Mouse (Mus musculus): ENCODE measurements at regions not wholly inside any gene's neighbourhood (a gene's known extent, or its start where the extent isn't known, plus 50 kb on each side); places are given as distances from the start of the nearest gene placed in this dataset.
"Not testable (repeated sequence)": the region's sequence is repeated elsewhere in the genome, so short reads cannot be mapped to it uniquely, and the experiment has no call there.

DNA sequence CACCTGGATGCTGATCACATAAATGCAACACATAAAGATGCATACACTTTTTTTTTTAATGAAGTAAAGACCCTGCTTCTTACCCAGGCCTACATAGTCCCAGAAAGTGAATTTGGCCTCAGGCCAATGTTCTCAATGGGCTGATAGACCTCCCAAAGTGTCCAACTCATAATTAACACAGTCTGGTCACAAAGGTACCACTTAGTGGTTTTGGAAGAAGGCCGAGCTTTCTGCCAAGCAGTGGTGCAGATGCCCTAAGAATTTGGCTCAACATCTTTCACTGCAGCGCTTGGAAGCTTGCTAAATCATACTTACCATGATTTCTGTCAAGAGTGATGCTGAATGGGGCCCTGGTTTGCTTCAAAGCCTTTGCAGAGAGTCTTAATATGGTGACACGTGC lies 706.4 kb upstream of the Rag2 start:
- DNase-seq (ENCODE audit: low spot score) = no peak

DNA sequence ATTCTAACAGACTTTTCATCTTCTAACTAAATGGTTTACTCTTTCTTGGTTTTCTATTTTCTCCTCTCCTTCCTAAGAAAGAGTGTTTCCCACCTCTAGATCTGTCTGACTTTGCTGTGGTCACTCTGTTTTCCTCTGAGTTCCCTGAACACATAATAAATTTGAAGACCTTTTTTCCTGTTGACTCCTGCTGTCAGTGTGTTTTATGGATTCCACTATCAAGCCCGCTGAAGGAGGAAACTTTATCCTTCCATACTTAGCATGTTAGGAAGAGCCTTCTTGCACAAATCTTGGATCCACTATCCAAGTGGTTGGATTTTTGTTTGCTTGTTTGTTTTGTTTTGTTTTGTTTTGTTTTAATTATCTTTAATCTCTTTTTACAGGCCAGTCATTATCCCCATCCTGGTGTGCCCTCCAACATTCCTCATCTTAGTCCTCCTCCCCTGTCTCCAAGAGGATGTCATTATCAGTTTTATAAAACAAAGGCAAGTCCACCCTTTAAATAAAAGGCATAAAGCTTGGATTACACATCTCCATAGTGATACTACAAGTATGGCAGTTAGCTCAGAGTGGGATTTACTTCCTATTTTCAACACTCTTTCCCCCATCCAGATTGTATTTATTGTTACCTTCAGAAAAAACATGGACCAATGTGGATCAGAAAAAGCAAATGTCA lies 704.8 kb upstream of the Rag2 start:
- no peak for DNase-seq (ENCODE audit: low spot score)

DNA sequence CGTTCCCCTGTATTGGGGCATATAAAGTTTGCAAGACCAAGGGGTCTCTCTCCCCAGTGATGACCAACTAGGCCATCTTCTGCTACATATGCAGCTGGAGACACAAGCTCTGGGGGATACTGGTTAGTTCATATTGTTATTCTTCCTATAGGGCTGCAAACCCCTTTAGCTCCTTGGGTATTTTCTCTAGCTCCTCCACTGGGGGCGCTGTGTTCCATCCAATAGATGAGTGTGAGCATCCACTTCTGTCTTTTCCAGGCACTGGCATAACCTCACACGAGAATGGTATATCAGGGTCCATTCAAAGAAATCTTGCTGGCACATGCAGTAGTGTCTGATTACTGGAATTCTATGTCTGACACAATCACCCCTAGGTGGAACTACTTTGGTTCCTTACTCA lies 675.9 kb upstream of the Rag2 start:
- not testable (repeated sequence) for DNase-seq (ENCODE audit: low spot score)

DNA sequence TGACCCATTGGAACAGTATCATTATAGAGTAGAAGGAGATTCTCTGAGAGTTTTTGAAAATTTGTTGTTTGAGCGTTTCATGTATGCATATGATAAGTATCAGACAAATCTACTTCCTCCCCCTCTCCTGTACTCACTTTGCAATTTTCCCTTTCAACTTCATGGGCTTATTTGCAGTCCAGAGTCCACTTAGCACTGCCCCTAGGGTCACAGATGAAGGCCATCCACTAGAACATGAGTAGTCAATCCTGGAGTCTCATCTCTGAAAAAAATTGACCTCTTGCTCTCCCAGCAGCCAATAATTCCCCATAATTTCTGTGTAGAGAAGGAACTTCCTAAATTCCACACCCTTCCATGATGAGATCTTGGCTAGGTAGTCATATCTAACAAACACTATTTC lies 665.1 kb upstream of the Rag2 start:
- no peak for DNase-seq (ENCODE audit: low spot score)

DNA sequence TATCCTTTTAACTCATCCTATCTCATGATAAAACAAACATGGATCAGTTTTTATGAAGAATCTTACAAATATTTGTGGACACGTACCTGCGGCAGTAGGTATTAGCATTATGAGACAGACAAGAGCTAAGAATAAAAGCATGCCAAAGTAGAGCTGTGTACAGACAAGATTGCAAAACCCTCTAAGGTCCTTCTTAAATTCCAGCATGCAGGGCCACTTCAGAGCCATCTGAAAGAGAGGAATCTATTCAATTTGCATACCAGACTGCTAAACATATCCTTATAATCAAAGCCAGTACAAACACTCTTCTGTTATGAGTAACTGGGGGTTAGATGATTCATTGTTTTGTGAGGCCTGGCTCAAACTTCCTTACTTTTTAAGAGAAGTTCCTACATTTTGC lies 659.9 kb upstream of the Rag2 start:
- DNase-seq (ENCODE audit: low spot score) = no peak

DNA sequence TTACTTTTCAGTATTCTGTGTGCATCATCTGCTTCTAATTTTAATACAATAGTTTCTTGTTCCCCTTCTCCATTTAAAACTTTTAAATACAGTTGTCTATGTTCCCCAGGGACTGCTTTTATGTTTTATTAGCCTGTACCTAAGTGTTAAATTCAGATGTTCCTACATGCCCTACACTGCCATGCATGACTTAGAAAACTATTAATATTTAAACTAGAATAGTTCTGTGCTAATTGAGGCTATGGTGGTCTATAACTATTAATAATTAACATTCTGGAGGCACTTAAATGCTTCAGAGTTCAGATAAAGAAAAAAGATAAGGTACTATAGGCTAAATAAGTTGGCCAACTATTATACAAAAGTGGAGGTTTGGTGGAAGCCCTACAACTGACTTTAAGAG lies 647.3 kb upstream of the Rag2 start:
- DNase-seq (ENCODE audit: low spot score) = no peak

DNA sequence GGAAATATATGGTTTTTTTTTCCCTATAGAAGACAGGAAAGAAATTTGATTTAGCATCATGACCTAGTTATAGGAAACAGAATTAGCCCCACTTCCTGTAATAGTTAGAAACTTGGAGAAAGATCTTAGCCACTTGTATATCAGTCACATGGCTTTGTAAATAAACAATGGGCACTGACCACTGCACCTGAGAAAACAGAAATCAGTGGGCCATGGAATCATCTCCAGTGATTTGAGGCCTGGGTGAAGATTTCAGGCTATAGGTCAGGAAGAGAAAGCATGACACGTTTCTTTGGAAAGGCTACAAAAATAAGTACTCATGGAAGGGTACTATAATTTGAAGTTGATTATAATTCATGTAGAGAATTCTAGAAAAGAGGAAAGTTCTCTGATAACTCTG lies 642.2 kb upstream of the Rag2 start:
- no peak for DNase-seq (ENCODE audit: low spot score)

DNA sequence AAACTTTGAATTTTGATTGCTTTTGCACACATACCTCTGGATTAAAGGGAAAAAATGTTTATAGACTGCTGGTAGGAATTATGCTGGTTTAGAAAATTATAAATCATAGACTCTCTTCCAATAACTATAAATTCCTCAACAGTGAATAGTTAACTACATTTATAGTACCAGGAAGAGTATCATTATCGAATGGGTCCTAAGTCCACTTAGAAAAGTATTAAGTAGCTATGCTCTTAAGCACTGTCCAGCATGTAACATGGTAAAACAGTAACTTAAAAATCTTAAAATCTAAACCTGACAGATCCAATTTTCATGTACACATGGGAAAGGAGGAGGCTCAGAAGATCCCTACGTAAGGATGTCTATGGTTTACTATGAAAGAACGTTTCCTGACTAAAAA lies 609.2 kb upstream of the Rag2 start:
- no peak for DNase-seq (ENCODE audit: low spot score)

DNA sequence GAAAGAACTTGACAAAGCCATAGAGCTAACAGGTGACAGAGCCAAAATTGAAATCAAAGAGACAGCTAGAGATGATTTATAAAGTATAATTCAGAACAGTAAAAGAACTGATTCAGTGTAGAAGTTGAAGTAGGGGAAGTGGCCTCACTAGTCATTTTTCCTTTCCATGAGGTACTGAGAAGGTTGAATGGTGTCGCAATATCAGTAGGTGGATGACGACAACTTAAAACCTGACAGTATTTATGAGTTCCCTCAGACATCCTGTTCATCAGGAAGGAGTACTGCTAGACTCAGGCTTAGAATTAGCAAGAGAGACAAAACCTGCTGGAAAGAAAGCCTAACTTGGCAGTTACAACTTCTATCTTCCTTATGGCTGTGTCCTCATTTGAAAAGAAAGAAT lies 605.1 kb upstream of the Rag2 start:
- DNase-seq (ENCODE audit: low spot score) = no peak

DNA sequence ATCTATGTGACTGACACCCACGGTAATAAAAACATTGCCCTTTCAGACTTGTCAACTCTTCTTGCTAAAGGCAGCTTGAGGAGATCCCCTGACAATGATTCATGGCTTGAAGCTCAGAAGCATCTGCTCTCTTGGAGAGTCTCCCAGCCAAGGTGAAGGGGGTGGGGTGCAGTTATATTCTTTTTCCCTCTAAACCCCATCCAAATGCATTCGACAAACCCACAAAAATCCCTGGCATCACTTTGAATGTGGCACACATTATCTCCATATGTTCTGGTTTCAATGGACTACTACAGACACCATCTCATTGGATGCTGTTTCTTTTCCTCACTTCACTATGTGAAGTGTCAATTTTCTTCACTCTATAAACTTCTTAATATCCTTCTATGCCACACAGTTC lies 603.0 kb upstream of the Rag2 start:
- DNase-seq (ENCODE audit: low spot score) = no peak

DNA sequence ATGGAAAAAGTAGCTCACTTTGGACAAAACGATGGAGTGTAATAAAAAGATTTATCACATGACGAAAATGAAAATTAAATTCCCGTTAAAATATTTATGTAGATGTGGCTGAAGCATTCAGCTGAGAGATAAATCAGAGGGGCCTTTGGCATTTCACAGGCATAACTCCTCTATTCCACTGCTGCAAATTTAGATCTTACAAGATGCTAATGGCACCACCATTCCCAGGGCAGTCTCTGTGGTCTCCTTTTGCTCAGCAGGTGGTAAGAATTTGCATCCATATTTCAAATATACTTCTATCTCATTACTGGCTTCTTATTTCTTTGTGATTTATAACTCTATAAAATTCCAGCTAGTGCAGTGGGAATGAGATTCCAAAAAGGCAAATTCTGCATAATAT lies 581.5 kb upstream of the Rag2 start:
- no peak for DNase-seq (ENCODE audit: low spot score)

DNA sequence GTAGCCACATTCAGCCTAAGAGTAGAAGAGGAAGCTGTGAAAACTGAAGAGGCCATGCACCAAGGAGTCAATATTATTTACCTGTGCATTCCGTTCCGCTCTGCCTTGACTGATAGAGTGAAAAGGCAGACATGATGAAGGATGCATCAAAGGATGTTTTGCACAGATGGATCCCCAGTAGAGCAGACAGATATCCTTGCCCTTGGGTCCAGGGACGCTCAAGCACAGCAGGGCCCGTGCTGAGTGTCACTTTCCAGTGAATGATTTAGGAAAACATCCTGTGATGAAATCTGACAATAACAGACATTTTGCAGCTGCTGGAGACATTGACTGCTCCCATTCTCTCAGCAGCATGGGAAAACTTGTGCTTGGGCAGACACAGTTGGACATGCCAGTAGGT lies 561.6 kb upstream of the Rag2 start:
- DNase-seq (ENCODE audit: low spot score) = no peak

DNA sequence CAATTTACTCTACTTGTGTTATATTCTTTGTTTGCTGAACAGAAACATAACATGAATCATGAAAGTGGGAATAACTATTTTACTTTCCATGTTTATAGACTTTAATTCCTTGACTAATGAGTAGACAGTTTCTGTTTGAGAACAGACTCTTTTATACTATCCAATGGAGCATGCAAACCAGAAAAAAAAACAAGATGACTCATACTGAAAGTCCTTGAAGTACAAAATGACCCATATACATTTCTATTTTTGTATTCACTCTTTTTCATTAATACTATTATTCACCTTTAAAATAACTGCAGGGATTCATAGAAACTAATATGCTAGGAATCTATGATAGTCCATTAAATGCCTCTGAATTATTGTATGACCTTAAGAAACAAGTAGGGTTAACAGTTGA lies 549.5 kb upstream of the Rag2 start:
- no peak for DNase-seq (ENCODE audit: low spot score)

DNA sequence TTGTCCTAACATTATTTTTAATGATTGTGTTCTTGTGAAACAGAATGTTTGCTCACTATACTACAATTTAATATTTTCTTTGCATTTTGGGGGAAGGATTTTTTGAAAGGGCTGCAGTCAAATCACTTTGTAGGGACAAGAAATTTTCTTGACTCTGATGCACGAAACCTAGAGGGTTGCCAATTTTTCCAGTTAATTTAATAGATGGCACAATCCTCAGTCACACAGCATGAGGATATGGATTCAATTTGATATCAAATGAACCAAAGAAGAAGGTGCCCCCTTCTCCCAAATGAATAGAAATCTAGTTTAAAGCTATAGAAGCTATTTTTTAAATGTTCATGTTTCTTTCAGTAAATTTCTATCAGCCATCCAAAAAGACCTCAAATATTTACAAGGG lies 544.3 kb upstream of the Rag2 start:
- DNase-seq (ENCODE audit: low spot score) = no peak

DNA sequence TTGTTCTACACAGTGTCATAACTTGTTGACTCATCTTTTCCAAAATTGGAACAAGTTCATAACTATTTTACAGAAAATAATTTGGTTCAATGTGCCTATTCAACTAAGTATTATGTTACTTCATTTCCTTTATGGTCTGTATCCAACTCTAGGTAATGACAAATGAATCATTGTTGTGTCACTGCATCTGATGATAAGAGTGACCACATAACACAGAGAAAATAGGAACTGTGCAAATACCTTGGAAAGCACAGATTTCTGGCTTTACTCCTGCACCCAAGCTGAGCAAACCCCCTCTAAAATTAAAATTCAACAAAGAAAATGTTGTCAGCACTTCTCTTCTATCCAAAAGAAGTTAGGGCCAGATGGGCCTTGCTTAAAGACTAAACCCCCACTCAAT lies 540.7 kb upstream of the Rag2 start:
- no peak for DNase-seq (ENCODE audit: low spot score)

DNA sequence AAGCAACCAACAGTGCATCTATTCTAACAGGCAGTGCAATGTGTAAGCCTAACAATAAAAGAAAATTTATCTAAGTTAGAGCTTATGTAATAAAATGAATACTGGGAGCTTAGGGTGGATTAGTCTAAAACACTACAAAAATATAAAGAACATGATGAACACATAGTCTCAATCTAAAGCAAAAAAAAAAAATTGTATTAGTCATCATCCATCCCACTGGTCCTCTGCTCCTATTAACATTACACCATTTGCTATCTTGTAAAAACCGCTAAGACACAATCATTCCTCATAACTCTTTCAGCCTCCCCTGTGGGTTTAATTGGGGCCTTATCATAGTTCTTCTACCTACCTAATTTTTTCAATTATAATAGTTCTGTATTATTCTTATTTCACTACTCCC lies 539.9 kb upstream of the Rag2 start:
- no peak for DNase-seq (ENCODE audit: low spot score)

DNA sequence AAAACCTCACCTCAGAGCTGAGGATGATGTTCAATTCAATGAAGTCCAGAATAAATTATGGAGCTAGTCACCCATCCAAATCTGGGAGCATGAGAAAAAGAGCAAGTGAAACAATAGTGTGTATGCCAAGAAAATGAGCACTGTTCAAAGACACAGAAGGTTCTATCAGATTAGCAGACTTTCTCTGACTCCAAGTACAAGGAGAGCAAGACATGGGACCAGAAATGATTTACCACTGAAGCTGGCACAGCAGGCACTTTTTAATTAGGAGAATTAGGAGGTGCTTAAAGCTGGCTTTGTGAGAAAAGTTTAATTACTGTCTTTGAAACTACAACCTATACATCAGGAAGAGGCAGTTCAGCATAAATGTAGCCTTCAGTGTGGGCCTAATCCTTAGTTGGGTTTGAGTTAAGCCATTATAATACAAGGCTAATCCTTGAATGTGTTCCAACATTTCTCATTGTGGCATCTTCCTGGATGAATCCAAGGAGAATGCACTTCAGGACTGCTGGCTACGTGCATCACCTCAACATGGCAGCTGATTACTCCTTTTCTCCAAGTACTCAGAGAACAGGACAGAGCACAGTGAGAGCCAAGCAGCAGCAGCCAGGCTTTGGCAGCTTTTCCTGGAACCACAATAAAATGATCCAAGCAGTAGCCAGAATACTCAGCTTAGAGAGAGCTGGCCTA lies 517.2 kb upstream of the Rag2 start:
- DNase-seq (ENCODE audit: low spot score) = no peak

DNA sequence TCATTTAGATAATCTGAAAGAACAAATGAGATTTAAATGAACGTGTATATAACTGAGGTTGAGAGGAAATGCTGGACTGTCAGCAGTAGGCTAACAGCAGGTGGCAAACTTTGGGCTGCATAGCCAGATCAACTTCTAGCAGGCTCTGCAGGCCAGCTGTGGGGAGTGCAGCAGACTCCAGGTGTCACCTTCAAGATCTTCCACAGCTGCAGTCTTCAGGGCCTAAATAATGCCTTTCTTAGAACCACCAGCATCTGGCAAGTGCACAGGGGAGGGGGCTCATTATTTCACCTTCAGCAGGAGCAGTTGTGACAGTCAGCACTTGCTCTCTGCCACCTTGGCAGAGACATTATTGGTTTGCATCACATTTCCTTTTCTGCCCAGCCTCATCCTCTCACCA lies 487.7 kb upstream of the Rag2 start:
- no peak for DNase-seq (ENCODE audit: low spot score)

DNA sequence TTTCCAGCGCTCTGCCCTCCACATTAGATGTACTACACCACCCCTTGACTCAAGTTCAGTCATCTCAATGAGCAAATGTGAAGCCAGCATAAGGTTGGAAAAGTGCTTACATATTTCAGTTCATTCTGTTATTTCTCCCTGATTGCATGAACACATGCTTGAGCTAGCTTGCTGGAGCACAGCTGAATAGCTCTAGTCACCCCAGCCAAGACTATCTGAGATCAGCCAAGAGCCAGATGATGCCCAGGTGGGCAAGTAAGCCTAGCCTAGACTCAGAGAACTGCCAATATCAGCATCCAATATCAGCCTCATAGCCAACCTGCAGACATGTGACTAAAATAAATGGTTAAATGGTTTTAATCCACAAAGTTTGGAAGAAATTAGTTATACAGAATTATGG lies 484.6 kb upstream of the Rag2 start:
- DNase-seq (ENCODE audit: low spot score) = no peak

DNA sequence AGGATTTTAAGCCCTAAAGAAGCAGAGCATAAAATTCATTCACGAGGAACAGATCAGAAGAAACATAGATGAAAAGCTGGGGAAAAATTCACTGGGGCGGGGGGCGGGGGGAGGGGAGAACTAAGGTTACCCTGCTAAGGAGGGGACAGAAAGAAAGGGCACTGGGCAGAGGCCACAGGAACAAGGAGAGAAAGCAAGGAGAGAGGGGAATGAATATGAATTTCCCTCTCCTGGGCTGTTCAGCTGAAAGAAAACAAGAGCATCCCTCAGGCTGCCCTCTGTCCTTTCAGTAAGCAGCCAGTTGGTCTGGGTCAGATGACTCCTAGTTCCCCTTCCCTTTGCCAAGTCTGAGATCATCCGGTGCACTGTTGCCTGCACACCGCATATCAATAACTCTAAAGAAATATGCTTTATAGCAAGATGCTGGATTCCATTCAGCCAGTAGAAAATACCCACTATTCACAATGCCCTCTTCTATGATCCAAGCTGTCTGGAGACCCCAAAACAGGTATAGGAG lies 467.7 kb upstream of the Rag2 start:
- DNase-seq (ENCODE audit: low spot score) = no peak

DNA sequence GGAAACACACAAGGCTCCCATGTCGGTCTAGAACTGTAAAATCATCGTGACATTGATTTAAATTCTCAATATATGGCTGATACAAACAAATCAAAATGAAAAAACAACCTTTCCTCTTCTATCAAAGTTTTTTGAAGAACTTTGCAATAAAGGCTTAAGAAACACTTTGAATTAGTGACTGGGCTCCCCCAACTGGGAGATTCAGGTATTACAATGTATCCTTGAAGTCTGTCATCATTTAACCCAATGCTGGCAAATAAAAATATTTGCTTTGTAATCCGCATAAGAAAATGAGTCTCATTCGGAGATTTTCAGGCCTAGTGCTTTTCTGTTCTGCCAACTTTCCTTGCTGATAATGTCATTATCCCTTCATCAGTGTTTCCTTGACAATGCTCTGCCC lies 465.2 kb upstream of the Rag2 start:
- DNase-seq (ENCODE audit: low spot score) = no peak

DNA sequence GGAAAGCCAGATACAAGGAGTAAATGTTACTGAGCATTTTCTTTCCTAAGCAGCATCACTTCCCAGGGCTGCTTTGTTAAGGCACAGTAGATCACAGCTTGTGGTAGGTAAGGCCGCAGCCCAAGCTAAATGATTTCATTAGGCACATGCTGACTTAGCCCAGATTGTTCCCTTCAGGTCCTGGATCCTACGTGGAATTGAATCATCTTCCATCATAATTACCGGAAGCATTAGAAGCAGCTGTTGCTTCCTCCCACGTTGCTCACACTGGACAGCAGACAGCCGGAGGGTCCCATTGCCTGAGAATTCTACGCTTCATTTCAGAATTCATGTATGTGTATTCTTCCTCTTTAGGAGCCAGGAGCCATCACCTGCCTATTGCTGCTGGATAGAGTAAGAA lies 458.6 kb upstream of the Rag2 start:
- no peak for DNase-seq (ENCODE audit: low spot score)

DNA sequence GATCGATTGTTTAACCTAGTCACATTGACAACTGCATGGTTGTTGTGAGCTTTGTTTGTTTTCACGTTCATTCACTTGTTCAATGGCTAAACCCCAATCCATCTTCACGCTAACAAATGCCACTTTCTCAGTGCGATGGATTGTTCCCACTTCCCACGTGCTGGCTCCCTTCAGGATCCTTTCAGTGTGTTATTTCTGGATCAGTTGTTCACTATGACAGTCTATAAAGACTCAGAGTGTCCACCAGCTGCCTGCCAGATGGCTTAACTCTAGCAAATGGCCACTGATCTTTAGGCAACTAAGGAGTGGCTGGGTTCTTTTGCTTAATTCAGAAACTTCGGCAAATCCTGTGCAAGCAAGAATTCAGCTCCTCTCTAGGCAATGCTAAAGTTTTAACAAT lies 451.7 kb upstream of the Rag2 start:
- DNase-seq (ENCODE audit: low spot score) = no peak

DNA sequence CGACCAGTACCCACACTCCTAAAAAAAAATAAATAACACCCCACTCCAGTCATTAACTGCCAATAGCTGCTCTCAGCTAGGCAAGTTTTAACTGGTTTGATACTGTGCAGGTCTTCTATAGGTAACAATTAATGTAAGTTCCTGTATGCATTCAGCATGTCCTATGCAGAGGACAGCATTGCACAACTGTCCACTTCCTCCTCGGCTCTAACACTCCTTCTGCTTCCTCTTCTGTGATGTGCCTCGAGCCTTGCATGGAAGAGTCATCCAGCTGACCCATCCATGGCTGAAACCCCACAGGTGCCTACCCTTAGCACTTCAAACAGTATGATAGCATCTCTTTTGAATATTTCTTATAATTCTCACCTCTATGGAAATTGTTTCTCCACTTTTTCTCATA lies 449.4 kb upstream of the Rag2 start:
- DNase-seq (ENCODE audit: low spot score) = no peak

Data from T-cell, adult 2 months (primary cell).